Mouse (Mus musculus) heart, adult 18-20 months (tissue): ENCODE results near the gene Atf6. TPM values are rescaled to one million over a fixed set of nuclear protein-coding genes. Genes with fewer than 3 reads are reported as not detected.

Experiments
- DNase-seq, 2 experiments: peaks; one replicate each; pipeline ENCODE4 v3.0.0; 2021 to 2022; ENCODE audit warnings: mixed read lengths in 1 of 2
- total RNA-seq, 2 experiments: library from RNA; stranded (reverse); gene quantifications; 2 replicates each; pipeline ENCODE4 v1.2.3; 2021

Atf6 gene
- total RNA-seq, 2 experiments from 2014 or later: 66.1 to 66.3 TPM

DNA sequence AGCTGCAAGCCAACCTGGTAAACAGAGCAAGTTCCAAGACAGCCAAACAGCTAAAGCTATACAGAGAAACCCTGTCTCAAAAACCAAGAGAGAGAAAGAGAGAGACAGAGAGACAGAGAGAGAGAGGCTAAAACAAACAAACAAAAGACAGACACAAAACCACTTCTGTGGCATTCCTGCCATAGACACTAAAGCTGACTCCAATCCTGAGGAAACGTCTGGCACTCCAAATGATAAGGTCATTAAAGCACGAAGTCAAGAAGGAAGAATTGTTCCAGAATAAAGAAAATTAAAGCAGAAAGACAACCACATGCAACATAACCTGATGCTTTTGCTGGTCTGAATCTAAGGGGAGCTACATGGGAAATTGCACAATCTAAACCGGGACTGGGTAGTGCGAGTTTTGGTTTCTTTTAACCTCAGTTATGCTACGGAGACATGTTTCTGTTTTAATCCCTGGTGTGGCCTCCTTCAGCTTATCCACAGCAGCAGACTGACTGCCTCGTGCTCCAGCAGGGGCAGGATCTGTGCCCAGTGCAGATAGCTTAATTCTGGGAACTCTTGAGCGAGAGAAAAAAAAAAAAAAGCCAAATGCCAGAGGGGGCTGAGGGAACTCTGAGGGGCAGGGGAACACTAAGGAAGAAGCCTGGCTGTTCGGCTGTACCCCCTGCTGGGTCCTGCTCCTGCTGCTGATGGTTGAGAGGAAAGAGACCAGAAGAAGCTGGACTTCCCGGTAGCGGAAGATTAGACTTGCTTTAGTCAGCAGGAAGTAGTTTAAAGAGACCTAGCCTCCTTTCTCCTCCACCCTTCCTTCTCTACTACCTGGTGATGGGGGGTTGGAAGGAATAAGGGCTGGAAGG, 21.9 kb downstream of the Atf6 start:
- DNase-seq: peak; percentile 54 to 66

DNA sequence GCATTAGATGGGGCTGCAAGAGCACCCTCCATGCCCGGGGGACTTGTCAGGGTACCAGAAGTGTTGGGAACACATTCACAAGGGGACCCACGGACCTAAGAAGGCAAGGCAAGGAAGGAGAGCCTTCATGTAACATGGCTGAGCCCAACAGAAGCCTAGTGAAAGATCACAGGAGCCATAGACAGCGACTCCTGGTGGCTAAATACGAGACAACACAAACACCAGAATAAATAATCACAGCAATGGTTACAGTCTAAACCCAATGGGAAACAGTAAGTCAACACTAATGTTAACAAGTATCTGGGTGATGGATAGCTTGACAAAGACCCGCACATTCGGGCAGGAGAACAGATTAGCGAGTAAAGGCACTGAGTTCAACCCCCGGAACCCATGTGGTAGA, 23.2 kb downstream of the Atf6 start:
- DNase-seq: no peak

DNA sequence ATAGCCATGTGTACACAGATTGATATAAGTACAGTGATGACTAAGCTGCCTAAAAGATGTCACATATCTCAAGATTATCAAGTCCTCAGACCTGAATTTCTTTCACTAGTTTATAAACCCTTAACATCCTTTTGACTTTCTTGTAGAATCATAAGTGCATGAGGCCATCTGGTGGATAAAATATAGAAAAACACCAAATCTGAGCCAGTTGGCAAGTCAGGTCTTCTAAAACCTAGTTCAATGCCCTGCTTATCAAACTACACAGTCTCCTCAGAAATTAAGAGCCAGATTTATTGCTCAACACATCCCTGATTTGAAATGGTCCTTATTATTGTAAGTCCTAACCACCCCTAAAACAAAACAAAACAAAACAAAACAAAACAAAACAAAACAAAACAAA, 27.9 kb downstream of the Atf6 start:
- DNase-seq: peak; percentile 40 to 43

DNA sequence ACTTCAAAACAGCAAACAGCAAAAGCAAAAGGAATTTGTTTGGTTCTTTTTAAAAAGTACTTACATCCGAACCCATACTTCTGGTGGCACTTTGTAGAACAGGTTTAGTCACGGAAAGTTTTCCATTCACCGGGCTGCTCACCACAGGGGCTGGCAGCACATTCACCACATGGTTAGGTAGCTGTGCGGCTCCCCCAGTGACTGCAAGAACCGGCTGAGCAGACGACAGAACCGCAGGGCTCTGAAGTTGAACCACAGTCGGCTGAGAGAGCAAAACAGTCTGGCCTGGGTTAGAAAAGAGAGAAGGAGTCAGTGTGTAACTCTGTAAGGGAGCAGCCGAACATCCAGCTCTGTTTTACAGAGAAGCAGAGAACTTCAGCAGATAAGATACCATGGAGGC, 32.8 kb downstream of the Atf6 start:
- DNase-seq: no peak

DNA sequence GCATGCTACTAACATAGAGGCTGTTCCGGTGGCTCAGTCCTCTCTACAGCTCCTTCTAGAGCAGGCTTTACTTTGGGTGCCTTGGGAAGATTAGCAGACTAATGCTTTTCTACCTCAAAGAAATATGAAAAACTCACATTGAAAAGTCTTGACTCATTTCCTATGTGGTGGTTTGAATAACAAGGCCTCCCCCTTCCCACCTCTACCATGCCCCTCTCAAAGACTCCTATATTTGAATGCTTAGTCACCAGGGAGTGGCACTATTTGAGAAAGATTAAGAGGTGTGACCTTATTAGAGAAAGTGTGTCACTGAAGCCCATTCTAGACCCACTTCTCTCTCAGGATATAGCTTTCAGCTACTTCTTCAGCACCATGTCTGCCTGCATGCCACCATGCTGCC, 37.8 kb downstream of the Atf6 start:
- no peak for DNase-seq

DNA sequence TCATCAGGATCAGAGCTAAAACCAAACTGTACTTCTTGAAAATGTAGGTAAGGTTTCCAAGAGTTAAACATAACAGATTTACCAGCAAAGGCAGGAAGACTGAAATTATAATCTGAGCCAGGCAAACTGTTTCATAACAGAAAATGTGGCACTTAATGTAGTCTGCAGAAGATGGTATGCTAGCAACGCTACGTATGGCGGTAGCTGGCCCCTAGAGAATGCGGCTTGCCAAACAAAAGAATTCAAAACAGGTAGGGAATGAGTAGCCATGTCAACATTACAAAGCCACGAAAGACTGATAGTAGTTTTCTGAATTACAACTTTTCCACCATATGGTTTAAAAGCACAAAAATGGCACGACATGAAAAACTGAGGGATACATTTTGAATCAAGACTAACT, 38.2 kb downstream of the Atf6 start:
- DNase-seq: no peak

DNA sequence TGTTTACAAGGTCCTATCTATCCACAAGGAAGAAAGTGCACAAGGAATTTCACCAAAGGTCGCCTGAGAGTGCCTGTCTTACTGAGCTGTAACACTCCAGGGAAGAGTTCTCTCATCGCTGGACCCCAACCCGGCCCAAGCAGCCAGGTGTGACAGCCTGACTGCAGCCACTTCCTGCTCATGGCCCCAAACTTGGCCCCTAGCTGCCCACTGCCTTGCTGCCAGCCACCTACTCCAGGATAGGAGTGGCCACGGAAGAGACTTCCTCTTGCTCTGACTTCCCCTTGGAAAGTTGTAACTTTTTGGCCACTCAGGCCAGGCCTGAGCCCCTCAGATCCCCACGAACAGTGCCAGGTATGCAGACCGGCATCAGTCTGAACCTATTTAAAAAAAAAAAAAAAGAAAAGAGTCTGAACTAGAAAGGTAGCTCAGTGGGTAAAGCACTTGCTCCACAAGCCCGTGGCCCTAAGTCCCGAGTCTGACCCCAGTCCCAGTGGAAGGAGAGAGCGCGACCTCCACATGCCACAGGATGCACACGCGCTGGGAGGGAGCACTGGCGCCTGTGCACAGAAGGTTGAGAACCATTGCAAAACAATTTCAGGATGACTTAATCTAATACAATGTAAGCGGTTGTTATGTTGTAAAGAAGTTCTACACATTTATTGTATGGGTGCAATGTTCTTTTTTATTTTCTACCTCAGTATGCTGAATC, 47.3 kb downstream of the Atf6 start:
- DNase-seq: no peak

DNA sequence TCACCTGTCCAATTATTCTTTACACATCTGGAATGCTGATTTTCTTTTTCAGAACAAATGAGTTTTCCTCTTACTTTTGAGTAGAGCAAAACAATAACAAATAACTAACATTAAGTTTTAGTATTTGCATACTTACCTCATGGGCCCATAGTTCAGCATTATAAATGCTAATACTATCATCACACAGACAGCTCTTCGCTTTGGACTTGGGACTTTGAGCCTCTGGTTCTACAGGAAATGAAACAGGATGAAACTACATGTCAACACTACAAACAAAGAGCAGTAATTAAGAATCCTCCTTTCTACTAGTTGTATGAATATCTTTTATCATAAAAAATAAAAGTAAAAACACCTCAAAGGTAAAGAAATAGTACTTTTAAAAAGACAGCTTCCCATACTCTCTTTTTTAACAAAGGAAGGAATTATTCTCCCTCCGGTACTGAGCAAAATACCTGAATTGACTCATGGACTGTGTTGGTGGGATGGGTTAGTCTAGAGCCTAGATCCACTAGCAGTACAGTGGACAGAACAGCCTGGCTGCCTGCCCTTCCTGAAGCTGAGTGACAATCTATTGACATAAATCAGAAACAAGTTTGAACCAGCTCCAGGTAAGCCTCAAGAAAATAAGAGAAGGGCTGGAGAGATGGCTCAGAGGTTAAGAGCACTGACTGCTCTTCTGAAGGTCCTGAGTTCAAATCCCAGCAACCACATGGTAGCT, 52.1 kb downstream of the Atf6 start:
- DNase-seq: no peak

DNA sequence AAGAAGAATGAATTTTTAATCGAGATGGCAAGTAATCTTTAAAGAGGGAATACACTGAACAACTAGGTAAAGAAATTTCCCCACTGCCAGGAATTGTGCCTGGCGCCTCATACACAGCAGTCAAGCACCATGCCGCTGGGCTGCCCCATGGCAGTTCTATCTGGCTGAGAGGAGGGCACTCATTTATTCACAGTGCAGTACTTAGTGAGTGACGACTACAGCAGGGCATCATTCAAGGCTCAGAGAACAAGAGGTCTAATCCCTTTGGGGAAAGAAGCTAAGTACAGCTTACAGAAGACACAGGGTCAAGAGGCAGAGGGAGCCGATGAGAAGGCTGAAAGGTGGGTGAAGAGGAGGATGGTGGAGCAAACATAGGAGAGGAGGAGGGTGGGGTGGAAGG, 54.7 kb downstream of the Atf6 start:
- DNase-seq: no peak

DNA sequence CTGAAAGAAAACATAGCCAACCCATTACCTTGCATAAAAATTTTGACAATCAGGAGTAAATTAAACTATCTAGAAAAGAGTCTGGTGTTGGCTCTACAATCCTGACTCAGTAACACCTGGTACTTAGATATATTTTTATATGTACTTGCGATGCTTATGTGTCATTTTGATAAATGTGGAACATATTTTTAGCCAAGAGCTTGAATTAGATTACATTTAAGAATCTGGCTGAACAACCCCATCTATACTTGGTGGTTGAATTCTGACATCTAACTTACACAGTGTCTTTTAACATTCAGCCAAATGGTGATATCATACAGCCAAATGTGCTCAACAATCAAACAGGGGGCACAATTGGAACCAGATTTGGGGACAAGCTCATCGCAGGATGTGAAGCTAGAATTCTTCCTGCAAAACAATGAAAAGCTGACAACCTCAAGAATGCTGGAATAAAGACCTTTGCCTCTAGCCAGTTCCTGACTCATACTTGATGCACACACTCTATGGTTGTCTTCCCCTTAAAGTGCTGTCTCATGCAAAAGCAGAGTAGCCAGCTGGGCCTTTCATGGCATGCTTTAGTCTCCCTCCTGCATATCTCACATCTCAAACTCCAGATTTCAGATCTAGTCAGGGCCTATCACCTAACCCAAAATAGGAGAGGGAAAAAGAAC, 59.8 kb downstream of the Atf6 start:
- no peak for DNase-seq

DNA sequence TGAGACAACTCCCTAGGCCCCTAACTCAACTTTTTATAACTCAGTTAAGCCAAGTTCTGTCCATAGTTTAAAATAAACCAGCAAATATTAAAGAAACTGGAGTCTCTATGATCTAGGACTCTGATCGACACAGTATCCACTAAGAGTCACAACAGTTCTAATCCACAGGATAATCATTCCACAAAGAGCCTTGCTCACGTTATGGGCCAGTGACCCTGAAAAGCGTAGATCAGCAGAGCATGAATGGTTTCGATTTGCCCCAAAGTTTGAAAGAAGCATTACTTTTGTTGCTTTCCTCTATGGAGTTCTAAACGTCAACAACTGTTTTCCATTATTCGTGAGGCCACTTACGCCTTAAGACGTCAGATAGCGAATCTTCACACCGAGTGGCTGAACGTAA, 62.9 kb downstream of the Atf6 start:
- no peak for DNase-seq

DNA sequence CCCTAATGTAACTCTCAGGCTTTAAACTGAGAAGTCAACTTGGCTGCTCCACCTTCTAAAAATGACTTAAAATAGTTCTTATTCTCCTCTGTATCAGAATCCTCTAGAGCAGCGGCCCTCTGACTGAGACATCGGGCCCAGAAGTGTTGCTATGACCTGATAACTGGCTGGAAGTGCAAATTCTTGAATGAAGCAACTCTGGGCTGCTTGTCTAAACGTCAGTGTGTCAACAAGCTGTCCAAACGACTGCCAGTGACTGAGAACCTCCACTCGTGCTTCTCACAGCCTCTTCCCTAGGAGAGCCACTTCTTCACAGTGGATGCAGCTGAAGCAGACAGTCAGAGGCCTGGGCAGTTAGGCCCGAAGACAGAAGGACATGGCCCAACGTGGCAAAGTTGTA, 64.9 kb downstream of the Atf6 start:
- peak in 1 of 2 experiments; percentile 7 for DNase-seq

DNA sequence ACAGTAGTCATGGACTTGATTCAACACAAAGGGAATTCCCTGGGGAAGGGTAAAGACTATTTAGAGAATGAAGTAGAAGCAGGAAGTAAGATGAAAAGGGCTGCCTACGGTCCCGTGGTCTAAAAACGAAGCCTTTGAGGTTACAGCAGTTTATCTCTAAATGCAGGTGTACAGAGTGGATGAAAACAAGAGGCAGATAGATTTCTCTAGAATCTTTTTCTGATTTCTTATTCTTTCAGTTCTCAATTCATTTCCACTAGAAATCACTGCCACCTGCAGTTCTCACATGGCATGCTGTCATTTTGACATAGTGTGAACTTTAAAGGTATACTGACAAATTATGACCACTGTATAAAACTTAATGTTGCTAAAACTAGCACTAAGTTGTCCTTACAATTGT, 66.9 kb downstream of the Atf6 start:
- no peak for DNase-seq

DNA sequence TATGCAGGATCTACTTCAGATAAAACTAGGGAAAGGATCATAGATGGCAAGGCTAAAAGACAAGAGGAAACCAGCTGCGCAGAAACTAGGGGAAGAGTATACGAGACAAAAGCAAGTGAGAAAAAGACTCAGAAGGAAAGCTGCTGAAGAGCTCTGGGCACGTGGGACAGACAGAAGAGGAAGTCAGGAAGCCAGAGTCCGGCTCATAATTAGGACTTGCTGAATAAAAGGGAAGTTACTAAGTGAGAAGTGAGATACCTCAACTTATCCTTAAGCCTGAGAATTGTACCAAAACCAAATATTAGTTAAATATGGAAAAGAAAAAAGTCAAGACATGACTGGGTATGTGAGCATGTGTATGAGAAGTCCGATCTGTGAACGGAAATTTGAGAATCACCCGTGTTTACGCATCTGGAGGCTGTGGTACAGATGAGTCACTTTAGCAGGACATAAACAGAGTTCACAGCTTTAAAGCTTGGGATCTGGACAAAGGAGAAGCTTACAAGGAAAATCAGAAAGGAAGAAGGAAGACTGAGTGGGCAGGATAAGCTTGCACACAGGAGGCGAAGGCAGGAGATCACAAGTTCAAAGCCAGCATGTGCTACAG, 71.7 kb downstream of the Atf6 start:
- DNase-seq: peak in 1 of 2 experiments; percentile 29

DNA sequence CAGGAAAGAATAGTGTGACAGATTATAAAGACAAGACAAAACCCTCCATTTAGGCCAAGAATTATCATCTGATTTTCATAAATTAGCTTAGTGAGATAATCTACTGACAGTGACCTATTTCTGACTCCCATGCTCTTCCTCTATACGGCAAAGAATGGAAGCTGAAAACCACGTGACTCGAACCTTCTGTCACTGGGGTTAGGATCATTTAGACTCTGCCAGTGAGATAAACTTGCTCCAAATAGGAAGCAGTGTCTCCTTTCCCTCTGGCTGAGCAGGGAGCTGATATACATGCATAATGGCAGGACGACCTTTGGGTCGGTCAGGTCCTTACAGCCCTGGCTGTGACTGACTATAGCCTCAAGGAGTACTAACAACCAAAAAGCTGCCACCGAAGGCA, 76.0 kb downstream of the Atf6 start:
- DNase-seq: no peak

DNA sequence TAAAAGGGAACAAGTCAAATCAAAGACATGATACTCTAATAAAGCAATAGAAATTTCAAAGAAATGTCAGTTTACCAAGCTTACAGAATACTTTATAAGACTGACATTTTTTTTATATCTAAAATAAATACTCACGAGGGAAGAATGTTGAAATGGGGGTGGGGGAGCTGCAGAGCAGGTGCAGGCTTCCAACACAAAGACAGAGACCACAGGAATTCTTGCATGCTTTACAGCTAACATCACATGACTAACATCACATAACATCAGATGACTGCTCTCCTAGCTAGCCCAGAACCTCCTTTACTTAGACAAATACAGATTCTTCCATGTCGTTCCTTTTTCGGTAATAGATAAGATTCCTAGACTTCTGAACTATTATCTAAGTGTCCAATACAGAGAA, 76.6 kb downstream of the Atf6 start:
- DNase-seq: no peak

DNA sequence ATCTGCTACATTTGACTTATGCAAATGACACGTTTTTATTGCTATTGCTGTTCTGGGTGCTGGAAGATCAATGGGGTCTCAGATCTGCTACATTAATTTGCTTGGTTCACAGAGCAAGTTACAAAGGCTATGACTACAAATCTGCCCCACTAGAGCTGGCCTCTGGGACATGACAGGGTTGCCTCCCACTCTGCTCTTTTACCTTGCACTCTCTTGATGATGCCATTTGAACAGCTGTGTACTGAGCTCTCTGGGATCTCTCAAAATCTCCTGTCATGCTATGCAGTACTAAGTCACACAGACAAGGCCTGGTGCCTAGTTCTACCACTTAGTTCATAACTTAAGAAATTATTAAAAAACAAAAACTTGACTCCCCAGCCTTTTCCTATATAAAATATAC, 79.9 kb downstream of the Atf6 start:
- DNase-seq: no peak

DNA sequence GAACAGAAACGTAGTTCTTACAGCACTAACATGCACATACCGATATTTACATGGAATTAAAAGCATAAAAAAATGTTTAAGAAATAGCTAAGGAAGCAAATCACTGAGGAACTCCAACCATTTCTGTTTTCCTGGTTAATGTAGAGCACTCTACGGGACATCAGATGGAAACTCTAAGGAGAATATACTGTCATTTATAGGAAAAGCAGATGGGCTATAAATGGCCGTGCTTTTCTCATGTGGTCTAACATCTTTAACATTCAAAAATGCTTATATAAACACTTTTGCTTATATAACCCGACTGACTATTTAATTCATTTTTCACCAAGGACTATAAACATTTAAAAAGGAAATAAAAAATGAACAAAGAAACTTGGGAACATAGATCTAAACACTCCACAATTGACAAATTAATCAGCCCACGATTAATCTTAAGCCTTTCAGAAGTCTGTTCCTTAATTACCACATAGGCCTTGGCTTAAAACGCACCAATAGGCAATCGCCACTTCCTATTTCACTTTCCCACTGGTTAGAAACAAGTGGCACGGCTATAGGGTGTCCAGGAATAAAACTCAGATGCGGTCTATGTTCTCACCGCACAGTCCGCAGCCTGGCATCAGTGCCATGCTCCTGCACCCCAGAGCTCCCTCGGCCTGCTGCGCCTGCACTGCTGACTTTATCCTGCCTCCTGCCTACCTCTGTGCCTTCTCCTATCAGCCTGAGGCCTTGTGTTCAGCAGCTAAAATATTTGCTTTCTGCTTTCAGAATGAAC, 80.8 kb downstream of the Atf6 start:
- no peak for DNase-seq

DNA sequence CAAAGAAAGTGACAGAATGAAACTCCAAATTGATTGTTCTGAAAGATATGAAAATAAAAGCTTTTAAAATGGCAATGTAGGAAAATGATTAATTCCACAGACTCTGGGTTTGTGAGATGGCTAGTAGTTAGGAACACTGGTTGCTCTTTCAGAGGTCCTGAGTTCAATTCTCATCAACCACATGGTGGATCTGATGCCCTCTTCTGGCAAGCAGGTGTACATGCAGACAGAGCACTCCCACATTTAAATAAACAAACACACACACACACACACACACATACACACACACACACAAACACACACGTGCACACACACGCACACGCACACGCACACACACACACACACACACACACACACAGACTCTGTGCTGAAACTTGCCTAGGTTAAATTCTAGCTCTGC, 89.9 kb downstream of the Atf6 start:
- no peak for DNase-seq

DNA sequence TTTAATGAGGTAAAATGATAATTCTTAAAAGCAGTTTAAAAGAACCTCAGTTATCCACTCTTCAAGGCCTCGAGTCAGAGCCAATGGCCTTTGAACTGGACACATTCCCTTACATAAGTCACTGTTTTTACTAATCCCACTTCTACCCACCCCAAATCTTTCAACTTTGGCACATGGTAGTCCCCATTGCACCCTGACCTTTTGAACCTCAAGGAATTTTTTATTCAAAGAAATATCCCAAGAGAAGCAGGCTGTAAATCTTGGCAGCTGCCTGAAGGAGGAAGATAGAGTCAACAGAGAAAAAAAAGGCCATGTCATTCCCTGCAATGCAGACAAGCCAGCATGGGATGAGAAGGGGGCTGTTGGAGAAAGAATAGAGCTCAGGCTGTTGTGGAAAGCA, 93.1 kb downstream of the Atf6 start:
- no peak for DNase-seq

DNA sequence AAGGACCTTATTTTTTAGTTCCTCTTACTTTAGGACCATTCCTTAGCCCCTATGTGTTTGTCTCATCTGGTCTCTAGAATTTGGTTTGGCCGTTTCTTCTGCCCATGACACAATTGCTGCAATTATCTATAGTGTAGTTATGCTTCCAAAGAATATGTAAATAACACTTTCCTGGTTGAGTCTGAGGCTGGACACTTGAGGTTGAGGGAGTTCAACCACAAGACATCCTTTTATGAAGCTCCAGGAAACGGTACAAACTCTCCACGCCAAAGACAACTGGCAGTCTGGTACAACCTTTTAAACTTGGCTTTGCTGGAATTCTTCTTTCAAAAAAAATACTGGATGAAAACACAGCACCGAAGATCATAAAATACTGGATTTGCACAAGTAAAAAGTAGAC, 94.1 kb downstream of the Atf6 start:
- DNase-seq: no peak
